Mouse (Mus musculus): ENCODE measurements around the gene Mrps9. TPM values are rescaled to one million over a fixed set of nuclear protein-coding genes. Genes with fewer than 3 reads are reported as not detected.
A peak's percentile ranks its signal among the peaks of the same experiment; 100 is the strongest.

Mrps9 gene
- polyA plus RNA-seq (2015; fragmentation: Nextera tagmentation; extraction: Ambion mirVana), result 59.1 and 65.0 TPM in 2 replicates

DNA sequence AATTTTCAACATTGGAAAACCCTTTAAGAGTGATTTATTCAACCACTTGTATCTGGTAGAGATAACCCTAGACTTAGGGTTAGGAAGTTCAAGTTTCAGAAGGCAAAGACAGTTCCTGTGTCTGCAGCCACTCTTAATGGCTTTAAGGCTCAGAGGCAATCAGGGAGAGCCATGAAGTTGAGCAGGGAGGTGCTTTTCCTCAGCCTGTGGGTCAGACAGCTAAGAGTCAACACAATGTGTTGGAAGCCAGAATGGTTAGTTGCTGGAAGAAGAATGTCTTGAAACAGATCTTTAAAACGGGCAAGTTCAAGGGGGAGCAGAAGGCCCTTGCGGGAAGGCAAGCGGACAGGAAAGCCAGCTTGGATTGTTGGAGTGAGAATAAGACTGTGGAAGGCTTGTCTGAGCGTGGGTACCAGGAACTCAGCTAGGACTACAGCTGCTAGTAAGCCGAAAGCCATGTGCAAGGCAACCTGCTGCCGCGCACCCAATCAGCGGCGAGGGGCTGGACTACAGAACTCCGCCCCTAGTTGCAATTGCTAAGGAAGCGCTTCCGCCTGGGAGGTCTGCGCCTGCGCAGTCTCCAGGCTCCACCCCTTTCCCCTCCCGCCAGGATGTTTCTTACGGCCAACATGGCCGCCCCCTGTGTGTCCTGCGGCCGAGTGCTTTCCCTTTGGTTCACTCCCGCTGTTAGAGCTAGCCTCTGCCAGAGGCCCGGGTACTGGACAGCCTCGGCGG is at the start of gene Mrps9:
Mrps9 (plus strand) TSS at position 571 of the 735 bp plus-strand sequence.
- WGBS, result under 1% methylated on average over 23 of the region's 23 CpGs
- H3K9ac ChIP-seq (replicated peaks; ENCODE audit: low read length), result peak within 1 kb of the TSS; percentile 76
- ATAC-seq (ENCODE audit: low FRiP score, low TSS enrichment), result peak; percentile 100

DNA sequence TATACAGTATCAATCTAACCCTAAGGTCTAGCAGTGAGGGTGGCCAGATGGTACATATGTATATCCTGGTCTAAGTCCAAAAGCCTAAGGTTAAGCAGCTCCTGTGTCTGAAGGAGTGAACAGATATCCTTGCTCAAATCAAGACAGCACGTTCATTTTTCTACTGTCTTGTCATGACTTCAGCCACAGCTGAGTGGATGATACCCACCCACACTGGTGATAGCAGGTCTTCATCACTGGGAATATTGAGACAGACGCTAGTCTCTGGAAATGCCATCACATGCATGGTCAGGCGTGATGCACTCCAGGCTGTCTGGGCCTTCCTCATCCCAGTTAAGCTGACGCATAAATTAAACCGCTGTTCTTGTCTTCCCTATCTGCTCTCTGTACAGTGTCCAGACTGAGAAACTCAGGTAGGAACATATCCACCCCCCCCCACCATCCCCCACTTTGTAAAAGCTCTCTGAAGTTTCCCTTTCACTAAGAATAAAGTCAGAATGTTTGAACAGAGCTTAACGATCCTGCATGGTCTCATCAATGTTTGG is 37.7 kb upstream of the Mrps9 start:
- Histone ChIP-seq H3K4me2 (replicated peaks; ENCODE audit: low read depth, low read length) (no peak overlapping the region), H3K4me1 (ENCODE audit: insufficient read depth, low read length) (no peaks in the 10 kb centered on the region), H3K9ac (replicated peaks; ENCODE audit: low read length) (no peak overlapping the region), H3K27ac (ENCODE audit: low read length) (no peak overlapping the region), H3K27me3 (ENCODE audit: insufficient read depth, low read length) (no peaks in the 10 kb centered on the region), H3K4me3 (ENCODE audit: low read length) (no peak overlapping the region), H3K9me3 (ENCODE audit: low read length) (no peaks in the 10 kb centered on the region), H3K36me3 (ENCODE audit: insufficient read depth, low read length) (no peaks in the 10 kb centered on the region)
- peak; percentile 63 for ATAC-seq (ENCODE audit: low FRiP score, low TSS enrichment)
- WGBS, result 50% methylated on average over 6 of the region's 6 CpGs

More for the DNA sequence above, at the start of gene Mrps9:
- Histone ChIP-seq H3K4me1 (ENCODE audit: insufficient read depth, low read length) (peaks cover 8% of the 10 kb centered on the region), H3K4me2 (replicated peaks; ENCODE audit: low read depth, low read length) (peak within 1 kb of the TSS; percentile 83), H3K9me3 (ENCODE audit: low read length) (no peaks in the 10 kb centered on the region), H3K27me3 (ENCODE audit: insufficient read depth, low read length) (no peaks in the 10 kb centered on the region), H3K27ac (ENCODE audit: low read length) (peak within 1 kb of the TSS; percentile 39; the same call in 1 of the 2 replicates), H3K4me3 (ENCODE audit: low read length) (peak within 1 kb of the TSS; percentile 63), H3K36me3 (ENCODE audit: insufficient read depth, low read length) (no peaks in the 10 kb centered on the region)

DNA sequence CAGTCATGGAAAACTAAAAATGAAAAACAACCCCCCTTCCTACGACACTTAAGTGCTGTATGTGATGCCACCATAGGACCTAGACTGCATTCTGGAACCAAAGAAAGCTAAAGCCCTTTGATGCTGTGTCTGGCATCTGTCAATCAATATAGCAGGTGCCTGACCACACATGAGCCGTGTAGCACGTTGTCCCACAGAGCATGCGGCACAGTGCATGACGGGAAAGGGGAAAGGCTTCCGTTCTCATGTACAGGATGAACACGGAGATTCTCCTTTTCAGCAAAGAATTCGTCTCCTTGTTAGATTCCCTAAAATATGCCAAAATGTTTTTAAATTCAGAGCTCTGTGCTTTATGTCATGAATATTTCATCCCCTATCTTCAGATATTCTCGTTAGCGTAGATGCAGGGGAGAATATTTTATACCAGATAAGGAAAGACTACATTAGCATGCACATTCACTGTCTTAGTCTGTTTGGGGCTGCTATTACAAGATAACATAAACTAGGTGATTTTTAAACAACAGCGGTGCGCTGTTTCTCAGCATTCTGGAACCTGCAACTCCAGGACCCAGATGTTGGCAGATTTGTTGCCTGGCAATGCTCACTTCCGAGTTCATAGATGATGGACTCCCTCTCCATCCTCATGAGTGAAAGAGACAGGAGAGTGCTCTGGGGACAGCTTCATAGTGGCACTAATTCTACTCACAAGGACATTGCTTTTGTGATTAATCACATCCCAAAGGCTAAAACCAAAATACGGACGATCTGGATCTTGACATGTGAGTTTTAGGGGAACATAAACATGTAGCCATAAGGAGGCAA is 36.0 kb upstream of the Mrps9 start:
- Histone ChIP-seq H3K27ac (ENCODE audit: low read length) (no peak overlapping the region), H3K36me3 (ENCODE audit: insufficient read depth, low read length) (no peaks in the 10 kb centered on the region), H3K4me2 (replicated peaks; ENCODE audit: low read depth, low read length) (no peak overlapping the region), H3K4me3 (ENCODE audit: low read length) (no peak overlapping the region), H3K4me1 (ENCODE audit: insufficient read depth, low read length) (no peaks in the 10 kb centered on the region), H3K9ac (replicated peaks; ENCODE audit: low read length) (no peak overlapping the region), H3K27me3 (ENCODE audit: insufficient read depth, low read length) (no peaks in the 10 kb centered on the region), H3K9me3 (ENCODE audit: low read length) (no peaks in the 10 kb centered on the region)
- 84% methylated on average over 15 of the region's 15 CpGs for WGBS
- no peak for ATAC-seq (ENCODE audit: low FRiP score, low TSS enrichment)

DNA sequence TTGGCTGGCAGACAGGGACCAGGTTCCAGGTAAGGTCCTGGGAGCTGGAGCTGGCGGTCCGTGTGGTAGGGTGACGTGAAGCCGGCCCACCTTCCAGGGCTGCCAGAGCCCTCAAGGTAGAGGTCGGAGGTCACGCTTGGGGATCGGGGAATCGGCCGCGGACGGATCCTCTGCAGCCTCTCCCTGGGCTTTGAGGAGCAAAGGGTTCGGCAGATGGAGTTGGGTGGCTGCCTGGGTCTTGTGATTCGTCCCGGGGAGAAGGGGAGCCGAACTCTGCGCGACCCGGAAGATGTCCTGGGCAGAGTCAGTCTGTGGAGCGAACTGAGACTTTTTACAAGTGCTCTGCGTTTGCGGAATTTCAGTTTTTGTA is 350 bp downstream of the Mrps9 start:
- Histone ChIP-seq H3K9ac (replicated peaks; ENCODE audit: low read length) (peak overlapping the region; percentile 76), H3K4me1 (ENCODE audit: insufficient read depth, low read length) (peaks cover 8% of the 10 kb centered on the region), H3K36me3 (ENCODE audit: insufficient read depth, low read length) (no peaks in the 10 kb centered on the region), H3K27ac (ENCODE audit: low read length) (peak overlapping the region; percentile 39; the same call in 1 of the 2 replicates), H3K9me3 (ENCODE audit: low read length) (no peaks in the 10 kb centered on the region), H3K4me2 (replicated peaks; ENCODE audit: low read depth, low read length) (peak overlapping the region; percentile 83), H3K4me3 (ENCODE audit: low read length) (peak overlapping the region; percentile 63), H3K27me3 (ENCODE audit: insufficient read depth, low read length) (no peaks in the 10 kb centered on the region)
- no peak for ATAC-seq (ENCODE audit: low FRiP score, low TSS enrichment)
- WGBS, result under 1% methylated on average over 21 of the region's 21 CpGs

DNA sequence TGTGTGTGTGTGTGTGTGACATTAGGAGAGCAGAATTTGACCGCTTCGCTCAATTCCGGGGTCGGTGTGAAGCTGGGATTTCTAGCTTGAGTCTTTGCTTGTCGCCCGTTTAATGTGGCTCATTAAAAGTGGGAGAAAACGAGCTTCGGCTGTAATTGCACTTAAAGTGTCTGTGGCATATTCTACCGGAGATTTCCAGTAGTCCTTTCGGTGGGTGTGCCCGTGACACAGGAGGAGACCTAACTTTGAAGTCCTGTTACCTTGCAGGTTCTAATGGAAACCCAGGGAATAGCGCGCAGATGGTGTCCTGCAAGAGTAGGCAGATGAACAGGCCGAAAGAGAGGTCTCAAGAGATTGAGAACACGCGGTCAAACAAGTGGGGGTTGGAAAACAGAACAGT is 777 bp downstream of the Mrps9 start:
- no peak for ATAC-seq (ENCODE audit: low FRiP score, low TSS enrichment)
- peak overlapping the region; percentile 76 for H3K9ac ChIP-seq (replicated peaks; ENCODE audit: low read length)
- H3K4me1 ChIP-seq (ENCODE audit: insufficient read depth, low read length), result peaks cover 8% of the 10 kb centered on the region
- H3K4me3 ChIP-seq (ENCODE audit: low read length), result peak overlapping the region; percentile 63
- H3K4me2 ChIP-seq (replicated peaks; ENCODE audit: low read depth, low read length), result peak overlapping the region; percentile 83
- no peaks in the 10 kb centered on the region for H3K36me3 ChIP-seq (ENCODE audit: insufficient read depth, low read length)
- H3K27me3 ChIP-seq (ENCODE audit: insufficient read depth, low read length), result no peaks in the 10 kb centered on the region
- WGBS, result 1% methylated on average over 16 of the region's 16 CpGs
- no peak overlapping the region; the same call in 1 of the 2 replicates for H3K27ac ChIP-seq (ENCODE audit: low read length)
- no peaks in the 10 kb centered on the region for H3K9me3 ChIP-seq (ENCODE audit: low read length)

DNA sequence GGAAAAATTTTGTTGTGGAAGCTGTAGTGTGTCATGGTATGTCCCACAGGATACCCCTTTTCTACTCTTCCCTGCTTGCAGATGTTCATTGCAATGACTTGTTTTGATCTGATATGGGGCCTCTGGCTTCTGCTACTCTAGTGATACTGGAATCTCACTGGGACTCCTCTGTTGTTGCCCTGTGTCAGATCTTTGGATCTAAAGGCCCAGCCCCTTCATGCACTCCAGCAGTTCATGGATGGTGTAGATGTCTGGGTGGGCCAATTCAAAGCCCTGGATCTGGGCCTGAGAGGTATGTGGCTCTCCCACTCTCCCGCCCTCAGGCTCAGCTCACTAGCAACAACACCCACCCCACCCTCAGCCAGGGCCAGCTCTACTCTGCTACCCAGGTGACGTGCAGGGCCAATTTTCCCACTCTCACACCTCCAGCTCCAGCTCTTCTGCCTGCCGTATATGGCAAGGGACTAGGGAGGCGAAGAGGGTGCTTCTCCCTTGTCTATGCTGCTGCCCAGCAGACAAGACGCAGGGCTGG is 13.8 kb downstream of the Mrps9 start:
- Histone ChIP-seq H3K36me3 (ENCODE audit: insufficient read depth, low read length) (peaks cover 15% of the 10 kb centered on the region), H3K27ac (ENCODE audit: low read length) (no peak overlapping the region), H3K9me3 (ENCODE audit: low read length) (no peaks in the 10 kb centered on the region), H3K4me2 (replicated peaks; ENCODE audit: low read depth, low read length) (no peak overlapping the region), H3K27me3 (ENCODE audit: insufficient read depth, low read length) (no peaks in the 10 kb centered on the region), H3K9ac (replicated peaks; ENCODE audit: low read length) (no peak overlapping the region), H3K4me1 (ENCODE audit: insufficient read depth, low read length) (0 out of 2 replicates have a peak, but pooled peaks cover 4% of the 10 kb centered on the region), H3K4me3 (ENCODE audit: low read length) (no peak overlapping the region)
- whole genome bisulfite sequencing, result 89% methylated on average over 5 of the region's 5 CpGs
- no peak for ATAC-seq (ENCODE audit: low FRiP score, low TSS enrichment)

DNA sequence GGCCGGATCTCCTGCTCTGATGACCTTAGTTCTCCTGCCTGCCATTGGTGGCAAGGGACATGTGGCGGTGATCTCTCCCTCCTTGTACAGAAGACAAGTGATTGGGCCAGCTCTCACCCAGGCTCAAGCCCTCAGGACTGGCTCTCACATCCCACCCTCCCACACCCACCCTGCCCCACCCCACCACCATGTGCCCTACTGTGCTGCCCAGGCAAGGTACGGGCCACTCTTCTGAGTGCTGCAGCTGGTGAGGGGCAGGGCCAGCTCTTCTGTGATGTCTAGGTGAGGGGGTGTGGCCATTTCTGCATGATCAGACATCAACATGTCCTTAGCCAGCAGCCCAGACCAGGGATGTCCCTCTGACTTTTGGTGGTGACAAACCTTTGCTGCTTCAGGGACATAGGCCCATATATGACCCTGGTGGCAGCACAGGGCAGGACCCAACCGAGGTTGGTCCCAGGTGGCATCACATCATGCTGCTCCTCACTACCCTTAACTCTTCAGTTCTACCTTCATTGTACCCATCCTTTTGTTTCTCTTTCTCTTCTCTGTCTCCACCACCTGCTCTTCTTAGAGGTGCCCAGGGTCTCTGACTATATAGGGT is 14.4 kb downstream of the Mrps9 start:
- Histone ChIP-seq H3K4me3 (ENCODE audit: low read length) (no peak overlapping the region), H3K9ac (replicated peaks; ENCODE audit: low read length) (no peak overlapping the region), H3K27me3 (ENCODE audit: insufficient read depth, low read length) (no peaks in the 10 kb centered on the region), H3K4me1 (ENCODE audit: insufficient read depth, low read length) (0 out of 2 replicates have a peak, but pooled peaks cover 4% of the 10 kb centered on the region), H3K36me3 (ENCODE audit: insufficient read depth, low read length) (peaks cover 15% of the 10 kb centered on the region), H3K4me2 (replicated peaks; ENCODE audit: low read depth, low read length) (no peak overlapping the region), H3K27ac (ENCODE audit: low read length) (no peak overlapping the region), H3K9me3 (ENCODE audit: low read length) (no peaks in the 10 kb centered on the region)
- peak; percentile 35; the same call in 1 of the 2 replicates for ATAC-seq (ENCODE audit: low FRiP score, low TSS enrichment)
- WGBS, result 92% methylated on average over 4 of the region's 4 CpGs

DNA sequence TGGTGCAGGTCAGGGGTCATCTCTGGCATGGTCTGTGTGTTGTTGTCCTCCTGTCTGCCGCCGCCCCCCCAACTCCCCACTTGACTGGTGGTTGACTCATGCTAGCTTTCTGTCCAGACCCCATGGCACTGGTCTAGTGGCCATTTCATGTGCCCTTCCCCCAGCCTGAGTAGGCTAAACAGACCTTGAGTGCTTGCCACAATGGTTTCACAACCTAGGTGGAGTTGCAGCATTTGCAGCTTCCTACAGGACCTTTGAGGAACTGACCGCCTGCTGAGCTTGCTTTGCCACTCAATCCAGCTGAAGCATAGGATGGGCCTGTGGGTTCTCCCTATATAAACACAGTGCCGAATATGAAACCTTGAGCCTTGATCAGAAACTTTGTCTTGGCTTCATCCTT is 15.0 kb downstream of the Mrps9 start:
- Histone ChIP-seq H3K36me3 (ENCODE audit: insufficient read depth, low read length) (peaks cover 15% of the 10 kb centered on the region), H3K4me3 (ENCODE audit: low read length) (no peak overlapping the region), H3K4me1 (ENCODE audit: insufficient read depth, low read length) (no peaks in the 10 kb centered on the region), H3K9ac (replicated peaks; ENCODE audit: low read length) (no peak overlapping the region), H3K9me3 (ENCODE audit: low read length) (no peaks in the 10 kb centered on the region), H3K27me3 (ENCODE audit: insufficient read depth, low read length) (no peaks in the 10 kb centered on the region), H3K27ac (ENCODE audit: low read length) (no peak overlapping the region), H3K4me2 (replicated peaks; ENCODE audit: low read depth, low read length) (no peak overlapping the region)
- 93% methylated on average over 4 of the region's 4 CpGs for WGBS
- no peak for ATAC-seq (ENCODE audit: low FRiP score, low TSS enrichment)

DNA sequence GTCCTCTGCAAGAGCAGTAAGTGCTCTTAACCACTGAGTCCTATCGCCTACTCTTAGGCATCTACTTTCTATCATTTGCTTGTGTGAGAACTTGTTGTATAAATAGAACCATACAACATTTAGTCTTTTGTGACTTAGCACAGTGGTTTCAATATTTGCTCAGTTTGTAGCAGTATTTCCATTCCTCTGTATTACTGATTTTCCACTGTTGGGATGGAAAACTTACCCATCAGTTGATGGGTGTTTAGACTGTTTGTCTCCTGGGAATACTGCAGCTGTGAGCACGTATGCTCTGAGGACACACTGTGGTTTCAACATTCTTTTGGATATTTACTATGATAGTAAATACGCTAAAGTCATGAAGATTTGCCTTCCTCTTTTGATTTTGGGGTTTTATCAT is 16.2 kb downstream of the Mrps9 start:
- Histone ChIP-seq H3K9me3 (ENCODE audit: low read length) (no peaks in the 10 kb centered on the region), H3K4me1 (ENCODE audit: insufficient read depth, low read length) (no peaks in the 10 kb centered on the region), H3K27ac (ENCODE audit: low read length) (no peak overlapping the region), H3K9ac (replicated peaks; ENCODE audit: low read length) (no peak overlapping the region), H3K4me3 (ENCODE audit: low read length) (no peak overlapping the region), H3K4me2 (replicated peaks; ENCODE audit: low read depth, low read length) (no peak overlapping the region), H3K27me3 (ENCODE audit: insufficient read depth, low read length) (no peaks in the 10 kb centered on the region), H3K36me3 (ENCODE audit: insufficient read depth, low read length) (peaks cover 15% of the 10 kb centered on the region)
- 96% methylated on average over 3 of the region's 3 CpGs for WGBS
- ATAC-seq (ENCODE audit: low FRiP score, low TSS enrichment), result no peak
